Mouse (Mus musculus): ENCODE results near the gene Wipi2. TPM values are rescaled to one million over a fixed set of nuclear protein-coding genes. Genes with fewer than 3 reads are reported as not detected.

The Wipi2 gene
- polyA plus RNA-seq, 1 experiment from 2014 or later, result 29.4 TPM

GRCm38 (mm10) chr5:142673082-142673481 is 45.6 kb downstream of the Wipi2 start:
- Histone ChIP-seq H3K36me3 (ENCODE audit: control insufficient read depth, insufficient read depth) (peaks cover 6% of the 10 kb centered on the region; the same call in 1 of the 2 replicates), H3K27ac (ENCODE audit: low read length) (no peak overlapping the region), H3K27me3 (ENCODE audit: control insufficient read depth, insufficient read depth, low read length) (no peaks in the 10 kb centered on the region), H3K9ac (ENCODE audit: low read length) (no peak overlapping the region), H3K4me2 (ENCODE audit: low read depth, low read length) (no peak overlapping the region), H3K4me3 (ENCODE audit: low read length) (no peak overlapping the region), H3K4me1 (ENCODE audit: control insufficient read depth, insufficient read depth, low read length) (no peaks in the 10 kb centered on the region), H3K9me3 (replicated peaks; ENCODE audit: control insufficient read depth, low read length) (no peaks in the 10 kb centered on the region)
- ATAC-seq (replicated peaks; ENCODE audit: extremely low read depth, insufficient read depth, low FRiP score), result no peak
- WGBS, result 18% methylated on average over 5 of the region's 5 CpGs

- ATAC-seq (replicated peaks; ENCODE audit: extremely low read depth, insufficient read depth, low FRiP score), result no peak
- Histone ChIP-seq H3K4me1 (ENCODE audit: control insufficient read depth, insufficient read depth, low read length) (no peaks in the 10 kb centered on the region), H3K36me3 (ENCODE audit: control insufficient read depth, insufficient read depth) (no peaks in the 10 kb centered on the region), H3K9ac (ENCODE audit: low read length) (no peak overlapping the region), H3K9me3 (replicated peaks; ENCODE audit: control insufficient read depth, low read length) (no peaks in the 10 kb centered on the region; the same call in 1 of the 2 replicates), H3K4me2 (ENCODE audit: low read depth, low read length) (no peak overlapping the region), H3K4me3 (ENCODE audit: low read length) (no peak overlapping the region), H3K27ac (ENCODE audit: low read length) (no peak overlapping the region), H3K27me3 (ENCODE audit: control insufficient read depth, insufficient read depth, low read length) (no peaks in the 10 kb centered on the region)
- 57% methylated on average over 7 of the region's 7 CpGs for WGBS
Measured at GRCm38 (mm10) chr5:142678141-142678571, 50.7 kb downstream of the Wipi2 start.

- no peak for ATAC-seq (replicated peaks; ENCODE audit: extremely low read depth, insufficient read depth, low FRiP score)
- Histone ChIP-seq H3K4me1 (ENCODE audit: control insufficient read depth, insufficient read depth, low read length) (no peaks in the 10 kb centered on the region), H3K27me3 (ENCODE audit: control insufficient read depth, insufficient read depth, low read length) (no peaks in the 10 kb centered on the region), H3K9ac (ENCODE audit: low read length) (no peak overlapping the region), H3K4me3 (ENCODE audit: low read length) (no peak overlapping the region), H3K9me3 (replicated peaks; ENCODE audit: control insufficient read depth, low read length) (no peaks in the 10 kb centered on the region; the same call in 1 of the 2 replicates), H3K36me3 (ENCODE audit: control insufficient read depth, insufficient read depth) (no peaks in the 10 kb centered on the region), H3K4me2 (ENCODE audit: low read depth, low read length) (no peak overlapping the region), H3K27ac (ENCODE audit: low read length) (no peak overlapping the region)
- 74% methylated on average over 1 of the region's 1 CpGs for WGBS
Measured at GRCm38 (mm10) chr5:142679065-142679464, 51.6 kb downstream of the Wipi2 start.

GRCm38 (mm10) chr5:142681911-142682310 is 54.4 kb downstream of the Wipi2 start:
- Histone ChIP-seq H3K36me3 (ENCODE audit: control insufficient read depth, insufficient read depth) (no peaks in the 10 kb centered on the region), H3K4me2 (ENCODE audit: low read depth, low read length) (no peak overlapping the region), H3K27ac (ENCODE audit: low read length) (no peak overlapping the region), H3K4me3 (ENCODE audit: low read length) (no peak overlapping the region), H3K27me3 (ENCODE audit: control insufficient read depth, insufficient read depth, low read length) (no peaks in the 10 kb centered on the region), H3K9me3 (replicated peaks; ENCODE audit: control insufficient read depth, low read length) (no peaks in the 10 kb centered on the region; the same call in 1 of the 2 replicates), H3K9ac (ENCODE audit: low read length) (no peak overlapping the region), H3K4me1 (ENCODE audit: control insufficient read depth, insufficient read depth, low read length) (no peaks in the 10 kb centered on the region)
- ATAC-seq (replicated peaks; ENCODE audit: extremely low read depth, insufficient read depth, low FRiP score), result no peak
- WGBS, result 68% methylated on average over 3 of the region's 3 CpGs

- H3K9me3 ChIP-seq (replicated peaks; ENCODE audit: control insufficient read depth, low read length), result no peaks in the 10 kb centered on the region; the same call in 1 of the 2 replicates
- H3K9ac ChIP-seq (ENCODE audit: low read length), result no peak overlapping the region
- H3K4me3 ChIP-seq (ENCODE audit: low read length), result no peak overlapping the region
- no peaks in the 10 kb centered on the region for H3K36me3 ChIP-seq (ENCODE audit: control insufficient read depth, insufficient read depth)
- no peak overlapping the region for H3K4me2 ChIP-seq (ENCODE audit: low read depth, low read length)
- H3K27me3 ChIP-seq (ENCODE audit: control insufficient read depth, insufficient read depth, low read length), result no peaks in the 10 kb centered on the region
- WGBS, result 88% methylated on average over 5 of the region's 5 CpGs
- no peak for ATAC-seq (replicated peaks; ENCODE audit: extremely low read depth, insufficient read depth, low FRiP score)
- no peak overlapping the region for H3K27ac ChIP-seq (ENCODE audit: low read length)
- no peaks in the 10 kb centered on the region for H3K4me1 ChIP-seq (ENCODE audit: control insufficient read depth, insufficient read depth, low read length)
Measured at GRCm38 (mm10) chr5:142682529-142682928, 55.0 kb downstream of the Wipi2 start.

GRCm38 (mm10) chr5:142688866-142689265 is 61.4 kb downstream of the Wipi2 start:
- H3K9me3 ChIP-seq (replicated peaks; ENCODE audit: control insufficient read depth, low read length), result no peaks in the 10 kb centered on the region
- no peaks in the 10 kb centered on the region for H3K27me3 ChIP-seq (ENCODE audit: control insufficient read depth, insufficient read depth, low read length)
- H3K9ac ChIP-seq (ENCODE audit: low read length), result no peak overlapping the region
- H3K4me3 ChIP-seq (ENCODE audit: low read length), result no peak overlapping the region
- no peak overlapping the region for H3K4me2 ChIP-seq (ENCODE audit: low read depth, low read length)
- H3K27ac ChIP-seq (ENCODE audit: low read length), result no peak overlapping the region
- 40% methylated on average over 6 of the region's 6 CpGs for WGBS
- H3K4me1 ChIP-seq (ENCODE audit: control insufficient read depth, insufficient read depth, low read length), result no peaks in the 10 kb centered on the region
- ATAC-seq (replicated peaks; ENCODE audit: extremely low read depth, insufficient read depth, low FRiP score), result no peak
- H3K36me3 ChIP-seq (ENCODE audit: control insufficient read depth, insufficient read depth), result no peaks in the 10 kb centered on the region

GRCm38 (mm10) chr5:142690343-142690742 is 62.8 kb downstream of the Wipi2 start:
- WGBS, result 71% methylated on average over 3 of the region's 3 CpGs
- peaks cover 5% of the 10 kb centered on the region; the same call in 1 of the 2 replicates for H3K27me3 ChIP-seq (ENCODE audit: control insufficient read depth, insufficient read depth, low read length)
- no peak overlapping the region for H3K4me3 ChIP-seq (ENCODE audit: low read length)
- no peaks in the 10 kb centered on the region for H3K36me3 ChIP-seq (ENCODE audit: control insufficient read depth, insufficient read depth)
- no peak for ATAC-seq (replicated peaks; ENCODE audit: extremely low read depth, insufficient read depth, low FRiP score)
- no peaks in the 10 kb centered on the region for H3K9me3 ChIP-seq (replicated peaks; ENCODE audit: control insufficient read depth, low read length)
- H3K27ac ChIP-seq (ENCODE audit: low read length), result no peak overlapping the region
- no peaks in the 10 kb centered on the region for H3K4me1 ChIP-seq (ENCODE audit: control insufficient read depth, insufficient read depth, low read length)
- H3K4me2 ChIP-seq (ENCODE audit: low read depth, low read length), result no peak overlapping the region
- no peak overlapping the region for H3K9ac ChIP-seq (ENCODE audit: low read length)

- Histone ChIP-seq H3K27me3 (ENCODE audit: control insufficient read depth, insufficient read depth, low read length) (peaks cover 5% of the 10 kb centered on the region; the same call in 1 of the 2 replicates), H3K4me3 (ENCODE audit: low read length) (no peak within 1 kb of the TSS), H3K36me3 (ENCODE audit: control insufficient read depth, insufficient read depth) (no peaks in the 10 kb centered on the region), H3K9me3 (replicated peaks; ENCODE audit: control insufficient read depth, low read length) (no peaks in the 10 kb centered on the region), H3K4me2 (ENCODE audit: low read depth, low read length) (no peak within 1 kb of the TSS), H3K9ac (ENCODE audit: low read length) (no peak within 1 kb of the TSS), H3K4me1 (ENCODE audit: control insufficient read depth, insufficient read depth, low read length) (no peaks in the 10 kb centered on the region), H3K27ac (ENCODE audit: low read length) (no peak within 1 kb of the TSS)
- 41% methylated on average over 14 of the region's 14 CpGs for WGBS
- no peak for ATAC-seq (replicated peaks; ENCODE audit: extremely low read depth, insufficient read depth, low FRiP score)
Measured at GRCm38 (mm10) chr5:142692248-142692647, 64.8 kb downstream of the Wipi2 start, which contains the start of gene Slc29a4. TSS of gene Slc29a4 (plus strand) at chr5:142692512.

GRCm38 (mm10) chr5:142692971-142693737 is 65.7 kb downstream of the Wipi2 start:
- no peaks in the 10 kb centered on the region for H3K36me3 ChIP-seq (ENCODE audit: control insufficient read depth, insufficient read depth)
- H3K4me1 ChIP-seq (ENCODE audit: control insufficient read depth, insufficient read depth, low read length), result no peaks in the 10 kb centered on the region
- 61% methylated on average over 12 of the region's 12 CpGs for WGBS
- no peak for ATAC-seq (replicated peaks; ENCODE audit: extremely low read depth, insufficient read depth, low FRiP score)
- no peak overlapping the region for H3K27ac ChIP-seq (ENCODE audit: low read length)
- H3K9me3 ChIP-seq (replicated peaks; ENCODE audit: control insufficient read depth, low read length), result no peaks in the 10 kb centered on the region
- H3K27me3 ChIP-seq (ENCODE audit: control insufficient read depth, insufficient read depth, low read length), result peaks cover 5% of the 10 kb centered on the region; the same call in 1 of the 2 replicates
- H3K4me3 ChIP-seq (ENCODE audit: low read length), result no peak overlapping the region
- H3K9ac ChIP-seq (ENCODE audit: low read length), result no peak overlapping the region
- no peak overlapping the region for H3K4me2 ChIP-seq (ENCODE audit: low read depth, low read length)
